10 mouse cellular contexts compared by ENCODE assay signal in genomic region chr6:84209736-84210434, GRCm38 (mm10).
DNase-seq lines count a peak whose midpoint lies in the region; ATAC-seq lines count a peak whose summit lies in the region.
"Had no signal": no experiment of that assay in that cellular context is flagged by ENCODE, and none has a peak within 500 bp of the region (broad histone marks: within the 10 kb centered on the region; RNA-seq: fewer than 3 reads in every experiment).

No protein-coding gene starts in this region.

- H3K27me3 ChIP-seq in hindbrain, embryonic 10.5 days (ENCODE audit: insufficient read depth, poor library complexity, severe bottlenecking): no peaks in the 10 kb centered on the region
- no peaks in the 10 kb centered on the region for H3K27me3 ChIP-seq in hindbrain, embryonic 14.5 days (ENCODE audit: control insufficient read depth, insufficient read depth, low read length)
- H3K27me3 ChIP-seq in liver, embryonic 12.5 days (replicated peaks): no peaks in the 10 kb centered on the region
- H3K27me3 ChIP-seq: midbrain, embryonic 12.5 days had no signal

- peak overlapping the region; percentile 9; the same call in 1 of the 2 replicates for H3K27ac ChIP-seq in hindbrain, embryonic 10.5 days
- no peak overlapping the region for H3K27ac ChIP-seq in hindbrain, embryonic 14.5 days
- H3K27ac ChIP-seq in liver, embryonic 12.5 days: no peak overlapping the region
- H3K27ac ChIP-seq: midbrain, embryonic 12.5 days had no signal

- WGBS in hindbrain, embryonic 10.5 days: 79% methylated on average over 13 of the region's 13 CpGs
- WGBS in hindbrain, embryonic 14.5 days: 81% methylated on average over 13 of the region's 13 CpGs
- 73% methylated on average over 13 of the region's 13 CpGs for WGBS in liver, embryonic 12.5 days (ENCODE audit: insufficient replicate concordance)

- no peak overlapping the region for H3K9ac ChIP-seq in hindbrain, embryonic 14.5 days
- H3K9ac ChIP-seq in liver, embryonic 12.5 days: no peak overlapping the region
- H3K9ac ChIP-seq: midbrain, embryonic 12.5 days had no signal

- ATAC-seq in hindbrain, embryonic 14.5 days (ENCODE audit: low FRiP score): no peak
- ATAC-seq in liver, embryonic 12.5 days: no peak
- no peak for ATAC-seq in monocyte, adult 5-6 weeks (replicated peaks; ENCODE audit: insufficient number of reproducible peaks, low FRiP score, low TSS enrichment, poor library complexity, severe bottlenecking)

- 0 out of 2 replicates have a peak, but pooled peaks cover 3% of the 10 kb centered on the region for H3K9me3 ChIP-seq in hindbrain, embryonic 10.5 days
- no peaks in the 10 kb centered on the region for H3K9me3 ChIP-seq in hindbrain, embryonic 14.5 days (ENCODE audit: control insufficient read depth, low read length)
- no peaks in the 10 kb centered on the region for H3K9me3 ChIP-seq in liver, embryonic 12.5 days (replicated peaks)
- H3K9me3 ChIP-seq: midbrain, embryonic 12.5 days had no signal

- 0 out of 2 replicates have a peak, but pooled peaks cover 2% of the 10 kb centered on the region for H3K4me1 ChIP-seq in hindbrain, embryonic 10.5 days (replicated peaks)
- no peaks in the 10 kb centered on the region for H3K4me1 ChIP-seq in hindbrain, embryonic 14.5 days (replicated peaks; ENCODE audit: control insufficient read depth, insufficient read depth, low read length)
- no peaks in the 10 kb centered on the region for H3K4me1 ChIP-seq in liver, embryonic 12.5 days
- H3K4me1 ChIP-seq: midbrain, embryonic 12.5 days had no signal

- H3K4me3 ChIP-seq in hindbrain, embryonic 10.5 days: no peak overlapping the region
- H3K4me3 ChIP-seq in hindbrain, embryonic 14.5 days (replicated peaks; ENCODE audit: low read length): no peak overlapping the region
- no peak overlapping the region for H3K4me3 ChIP-seq in liver, embryonic 12.5 days
- H3K4me3 ChIP-seq: midbrain, embryonic 12.5 days had no signal

- DNase-seq in hindbrain, embryonic 10.5 days (ENCODE audit: low spot score): no peak
- no peak for DNase-seq in hindbrain, embryonic 14.5 days (ENCODE audit: low spot score)
- DNase-seq in right cerebral cortex, postnatal 4 days: peak; percentile 28
- DNase-seq in right cerebral cortex, adult 2 months (ENCODE audit: low spot score in 2 of 2): no peak
- peak; percentile 74 to 77 for DNase-seq in heart, postnatal 14 days
- no peak for DNase-seq in frontal cortex, postnatal 25 days (ENCODE audit: low spot score in 2 of 2)
- DNase-seq: kidney, adult 8-10 months had no signal

- H3K36me3 ChIP-seq in hindbrain, embryonic 10.5 days: no peaks in the 10 kb centered on the region
- H3K36me3 ChIP-seq in hindbrain, embryonic 14.5 days (replicated peaks; ENCODE audit: control insufficient read depth, insufficient read depth): no peaks in the 10 kb centered on the region
- H3K36me3 ChIP-seq in liver, embryonic 12.5 days: no peaks in the 10 kb centered on the region
- H3K36me3 ChIP-seq: midbrain, embryonic 12.5 days had no signal

- intact Hi-C loops in heart, postnatal 14 days (cut with DNase I): no loop called here

- H3K4me2 ChIP-seq in hindbrain, embryonic 14.5 days (replicated peaks): no peak overlapping the region
- H3K4me2 ChIP-seq in liver, embryonic 12.5 days: no peak overlapping the region
- H3K4me2 ChIP-seq: midbrain, embryonic 12.5 days had no signal

Comparison
In these comparisons a context has a peak if more than half of its experiments do, and no peak if none do; other contexts are left out.
1. DNase-seq: peak in right cerebral cortex, postnatal 4 days (single experiment) and heart, postnatal 14 days (2 of 2); none in hindbrain, embryonic 10.5 days (single experiment), hindbrain, embryonic 14.5 days (single experiment), right cerebral cortex, adult 2 months (0 of 2) and frontal cortex, postnatal 25 days (0 of 2).